Mouse (Mus musculus) kidney, postnatal 4 days (tissue): ENCODE results near the gene Avpr2.

ENCODE experiments used
- DNase-seq, 2 experiments: peaks; one replicate each; pipeline ENCODE4 v3.0.0; 2021; ENCODE audit warnings: mixed read lengths in 2 of 2

The Avpr2 gene

GRCm38 (mm10) chrX:73918631-73919030, 26.7 kb downstream of the Avpr2 start:
- DNase-seq, result no peak

GRCm38 (mm10) chrX:73921285-73921822, 29.5 kb downstream of the Avpr2 start:
- DNase-seq, result no peak

DNA sequence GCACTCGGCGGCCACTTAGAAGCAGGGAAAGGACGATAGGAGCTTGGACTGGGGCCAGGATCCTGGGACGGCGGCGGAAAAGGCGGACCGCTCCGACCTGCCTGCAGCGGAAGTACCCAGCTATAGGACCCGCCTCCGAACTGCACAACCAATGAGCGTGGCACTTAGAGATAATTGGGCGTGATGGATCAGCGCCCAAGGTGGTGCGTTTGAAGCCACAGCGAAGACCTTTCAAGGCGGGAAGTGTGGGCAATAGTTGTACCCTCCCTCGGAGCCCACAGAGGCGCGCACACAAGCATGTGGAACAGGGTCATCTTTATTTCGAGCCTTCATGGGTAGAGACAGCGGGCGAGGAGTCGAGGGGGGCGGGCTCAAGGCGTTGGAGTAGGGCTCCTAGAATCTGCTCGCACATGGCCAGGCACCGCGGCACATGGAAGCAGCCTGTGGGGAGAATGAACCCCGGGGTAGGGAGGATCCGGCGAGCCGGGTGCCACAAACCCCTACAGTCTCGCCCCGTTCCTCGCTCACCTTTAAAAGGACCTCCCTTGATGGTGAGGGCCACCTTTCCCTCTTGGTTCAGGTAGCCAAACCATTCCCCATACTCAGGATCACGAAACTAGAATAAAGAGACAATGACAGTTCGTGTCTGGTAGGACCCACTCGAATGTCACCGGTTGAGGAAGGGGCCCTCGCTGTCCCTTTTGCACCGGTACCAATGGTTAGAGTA, 30.1 kb downstream of the Avpr2 start, which contains the start of the genes Arhgap4 and Naa10:
Arhgap4 (minus strand) TSS at position 48 of the 727 bp plus-strand sequence.
Naa10 (minus strand) TSS at position 122 of the 727 bp plus-strand sequence.
- DNase-seq, result peak; percentile 90 to 94

GRCm38 (mm10) chrX:73922550-73922882, 30.6 kb downstream of the Avpr2 start:
- no peak for DNase-seq

- peak; percentile 83 to 89 for DNase-seq
These were observed 38.6 kb downstream of the Avpr2 start, which contains the start of gene Renbp for GRCm38 (mm10) chrX:73930402-73931062. Renbp (minus strand) TSS chrX:73930850.

DNA sequence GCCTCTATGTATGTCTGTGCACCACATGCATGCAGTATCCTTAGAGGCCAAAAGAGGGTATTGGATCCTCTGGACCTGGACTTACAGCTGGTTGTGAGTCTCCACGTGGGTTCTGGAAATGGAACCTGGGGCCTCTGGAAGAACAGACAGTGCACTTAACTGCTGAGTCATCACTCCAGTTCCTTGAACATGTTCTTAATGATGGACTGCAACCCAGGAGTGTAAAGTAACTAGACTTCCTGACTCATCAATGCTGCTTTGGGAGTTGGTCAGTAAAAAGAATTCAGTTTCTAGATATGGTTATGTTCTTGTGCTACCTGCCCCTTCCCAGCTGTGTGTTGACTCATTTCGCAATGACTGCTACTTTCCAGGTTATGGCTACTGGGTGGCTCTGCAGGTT, 40.0 kb downstream of the Avpr2 start:
- no peak for DNase-seq

DNA sequence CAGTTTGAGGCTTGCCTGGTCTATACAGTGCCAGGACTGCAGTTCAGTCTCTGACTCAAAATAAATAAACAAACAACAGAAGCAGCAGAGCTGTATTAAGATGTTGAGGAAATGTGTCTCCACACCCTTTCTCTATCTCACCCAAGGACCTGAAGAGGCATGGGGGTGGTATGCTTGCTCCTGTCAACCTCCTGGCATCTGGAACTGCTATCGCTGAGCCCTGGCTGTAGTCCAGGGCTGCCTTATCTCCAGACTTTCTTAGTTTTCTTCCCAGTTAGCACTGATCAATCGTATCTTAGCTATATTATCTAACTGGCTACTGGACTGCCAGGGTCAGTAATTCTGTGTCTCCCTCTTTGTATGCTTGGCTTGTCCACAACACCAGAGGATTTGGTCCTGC, 50.0 kb downstream of the Avpr2 start:
- DNase-seq, result no peak

GRCm38 (mm10) chrX:73942294-73942693, 50.4 kb downstream of the Avpr2 start:
- DNase-seq, result no peak
